In genomic region chr11:21102273-21103005, GRCm38 (mm10) we compare ENCODE assay signal across 12 mouse cellular contexts.
"Had no signal": no experiment of that assay in that cellular context is flagged by ENCODE, and none has a peak within 500 bp of the region (broad histone marks: within the 10 kb centered on the region; RNA-seq: fewer than 3 reads in every experiment).

No protein-coding gene starts in this region.

- H3K4me3 ChIP-seq: left cerebral cortex, adult 2 months; limb, embryonic 10.5 days; liver, embryonic 15.5 days; midbrain, embryonic 13.5 days; neural tube, embryonic 15.5 days had no signal

- H3K36me3 ChIP-seq: neural tube, embryonic 15.5 days had no signal

- H3K9ac ChIP-seq: liver, embryonic 15.5 days; midbrain, embryonic 13.5 days; neural tube, embryonic 15.5 days had no signal

- H3K27ac ChIP-seq: left cerebral cortex, adult 2 months; limb, embryonic 10.5 days; liver, embryonic 15.5 days; midbrain, embryonic 13.5 days; neural tube, embryonic 15.5 days had no signal

- DNase-seq: kidney, postnatal 10 days; kidney, postnatal 4 days; lung, adult 2 months; lung, postnatal 36 days; right cerebral cortex, postnatal 14 days had no signal

- ATAC-seq: lung, postnatal 0 days; midbrain, embryonic 13.5 days had no signal

- H3K4me2 ChIP-seq: liver, embryonic 11.5 days; liver, embryonic 15.5 days; midbrain, embryonic 13.5 days; neural tube, embryonic 15.5 days had no signal

- H3K4me1 ChIP-seq: limb, embryonic 10.5 days had no signal

- H3K27me3 ChIP-seq: liver, embryonic 15.5 days; midbrain, embryonic 13.5 days; neural tube, embryonic 15.5 days had no signal

- H3K9me3 ChIP-seq: limb, embryonic 10.5 days; liver, embryonic 15.5 days; midbrain, embryonic 13.5 days; neural tube, embryonic 15.5 days had no signal
